Mouse (Mus musculus): Measurements from ENCODE around the gene Coa3. TPM values are rescaled to one million over a fixed set of nuclear protein-coding genes. Genes with fewer than 3 reads are reported as not detected.

The Coa3 gene
- polyA plus RNA-seq, 1 experiment from 2014 or later, result 185 TPM

DNA sequence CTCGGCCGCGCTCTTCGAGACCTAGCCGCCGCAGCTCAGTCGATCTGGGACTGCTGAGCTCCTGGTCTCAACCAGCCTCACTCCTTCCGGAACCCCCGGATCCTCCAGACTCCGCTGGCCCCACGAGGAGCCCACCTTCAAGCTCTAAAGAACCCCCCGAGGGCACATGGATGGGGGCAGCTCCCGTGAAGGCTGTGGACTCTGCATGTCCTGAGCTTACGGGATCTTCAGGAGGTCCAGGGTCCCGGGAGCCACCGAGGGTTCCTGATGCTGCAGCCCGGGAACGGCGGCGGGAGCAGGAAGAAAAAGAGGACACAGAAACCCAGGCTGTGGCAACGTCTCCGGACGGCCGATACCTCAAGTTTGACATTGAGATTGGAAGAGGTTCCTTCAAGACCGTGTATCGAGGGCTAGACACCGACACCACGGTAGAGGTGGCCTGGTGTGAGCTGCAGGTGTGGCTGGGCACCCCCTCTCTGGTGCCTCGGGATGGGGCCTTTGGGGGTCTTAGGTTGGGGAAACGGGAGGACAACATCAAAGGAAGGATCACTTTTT, 18.0 kb downstream of the Coa3 start:
- Histone ChIP-seq H3K27me3 (peaks cover 28% of the 10 kb centered on the region), H3K36me3 (peaks cover 22% of the 10 kb centered on the region), H3K27ac (peak overlapping the region; percentile 97), H3K4me1 (peaks cover 81% of the 10 kb centered on the region), H3K4me3 (replicated peaks) (peak overlapping the region; percentile 68), H3K9me3 (replicated peaks) (no peaks in the 10 kb centered on the region), H3K4me2 (peak overlapping the region; percentile 93), H3K9ac (peak overlapping the region; percentile 78)
- no peak for ATAC-seq (replicated peaks; ENCODE audit: low FRiP score)
- WGBS, result 1% methylated on average over 30 of the region's 30 CpGs

DNA sequence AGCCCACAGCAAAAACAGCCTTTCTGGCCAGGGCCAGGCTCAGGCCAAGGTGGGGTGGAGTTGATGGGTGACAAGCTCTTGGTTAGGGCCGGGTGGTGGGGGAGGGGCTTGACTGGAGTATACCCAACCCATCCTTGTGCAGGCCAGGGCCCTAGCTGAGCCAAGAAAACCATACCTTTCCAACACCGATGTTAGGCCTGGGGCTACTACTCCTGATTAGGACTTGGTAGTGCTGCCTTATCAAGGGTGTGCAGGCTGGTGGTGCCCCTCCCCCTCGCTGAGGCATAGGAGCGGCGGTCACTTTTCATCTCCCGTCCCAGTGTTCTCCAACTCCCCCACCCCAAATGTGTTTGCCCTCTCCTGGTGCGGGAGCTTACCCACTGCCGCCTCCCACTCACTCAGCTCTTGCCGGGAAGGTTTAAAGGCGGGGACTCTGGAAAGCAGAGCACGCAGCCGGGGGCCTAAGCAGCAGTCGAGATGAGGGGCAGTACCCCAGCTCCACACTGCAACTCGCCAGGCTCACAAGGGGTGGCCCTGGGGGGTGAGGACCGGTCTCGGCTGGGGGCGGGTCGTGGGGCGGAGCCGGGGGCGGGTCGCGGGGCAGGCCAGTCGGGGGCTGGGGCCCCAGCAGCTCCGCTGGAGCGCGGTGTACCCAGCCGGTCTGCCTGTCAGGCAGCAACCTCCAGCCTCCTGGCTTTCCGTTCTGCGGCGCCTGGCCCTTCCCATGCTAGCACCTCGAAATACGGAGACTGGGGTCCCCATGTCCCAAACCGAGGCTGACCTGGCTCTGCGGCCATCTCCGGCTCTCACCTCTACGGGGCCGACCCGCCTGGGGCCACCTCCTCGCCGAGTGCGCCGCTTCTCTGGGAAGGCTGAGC, 18.7 kb downstream of the Coa3 start, which contains the start of gene Wnk4:
Gene Wnk4 (plus strand): TSS at position 620 of the 878 bp plus-strand sequence.
- Histone ChIP-seq H3K27ac (peak within 1 kb of the TSS; percentile 97), H3K4me3 (replicated peaks) (peak within 1 kb of the TSS; percentile 68), H3K9me3 (replicated peaks) (no peaks in the 10 kb centered on the region), H3K27me3 (peaks cover 25% of the 10 kb centered on the region), H3K4me1 (peaks cover 76% of the 10 kb centered on the region), H3K4me2 (peak within 1 kb of the TSS; percentile 93), H3K9ac (peak within 1 kb of the TSS; percentile 78), H3K36me3 (peaks cover 25% of the 10 kb centered on the region)
- ATAC-seq (replicated peaks; ENCODE audit: low FRiP score), result peak; percentile 81
- under 1% methylated on average over 42 of the region's 43 CpGs for WGBS

DNA sequence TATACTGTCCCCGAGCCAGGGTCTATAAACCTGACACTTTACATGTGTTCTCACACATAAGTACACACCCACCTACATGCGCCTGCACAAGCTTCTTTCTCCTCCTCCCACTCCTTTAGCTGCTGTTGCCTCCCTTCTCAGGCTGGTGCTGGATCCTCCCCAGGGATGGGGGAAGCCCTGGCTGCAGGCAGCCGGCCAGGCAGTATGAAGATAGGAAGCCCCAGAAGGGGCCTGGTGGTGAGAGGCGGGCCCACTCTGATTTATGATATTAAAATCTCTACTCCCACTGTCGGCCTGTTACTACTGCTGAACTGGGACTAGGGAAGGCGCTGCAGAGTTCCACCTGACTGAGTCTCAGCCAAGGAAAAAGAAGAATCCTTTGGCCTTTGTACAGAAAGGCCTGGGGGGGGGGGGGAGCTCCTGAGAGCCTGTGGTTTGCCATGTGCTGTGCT, 19.6 kb downstream of the Coa3 start:
- Histone ChIP-seq H3K4me3 (replicated peaks) (peak overlapping the region; percentile 68), H3K27ac (peak overlapping the region; percentile 97), H3K36me3 (peaks cover 25% of the 10 kb centered on the region), H3K4me1 (peaks cover 75% of the 10 kb centered on the region), H3K9me3 (replicated peaks) (no peaks in the 10 kb centered on the region), H3K9ac (peak overlapping the region; percentile 78), H3K4me2 (peak overlapping the region; percentile 93), H3K27me3 (peaks cover 17% of the 10 kb centered on the region)
- WGBS, result 12% methylated on average over 6 of the region's 6 CpGs
- ATAC-seq (replicated peaks; ENCODE audit: low FRiP score), result peak; percentile 73

GRCm38 (mm10) chr11:101255826-101256775, 22.8 kb downstream of the Coa3 start:
- H3K36me3 ChIP-seq, result peaks cover 25% of the 10 kb centered on the region
- WGBS, result 87% methylated on average over 13 of the region's 13 CpGs
- H3K9ac ChIP-seq, result no peak overlapping the region
- no peaks in the 10 kb centered on the region for H3K9me3 ChIP-seq (replicated peaks)
- H3K4me2 ChIP-seq, result no peak overlapping the region
- H3K4me3 ChIP-seq (replicated peaks), result no peak overlapping the region
- ATAC-seq (replicated peaks; ENCODE audit: low FRiP score), result no peak
- no peak overlapping the region for H3K27ac ChIP-seq
- no peaks in the 10 kb centered on the region for H3K27me3 ChIP-seq
- H3K4me1 ChIP-seq, result peaks cover 64% of the 10 kb centered on the region

- peak; percentile 73 for ATAC-seq (replicated peaks; ENCODE audit: low FRiP score)
- H3K4me2 ChIP-seq, result peak within 1 kb of the TSS; percentile 91
- H3K27ac ChIP-seq, result peak within 1 kb of the TSS; percentile 97
- H3K4me1 ChIP-seq, result peaks cover 48% of the 10 kb centered on the region
- peak within 1 kb of the TSS; percentile 96 for H3K9ac ChIP-seq
- WGBS, result under 1% methylated on average over 40 of the region's 40 CpGs
- H3K9me3 ChIP-seq (replicated peaks), result no peaks in the 10 kb centered on the region
- H3K4me3 ChIP-seq (replicated peaks), result peak within 1 kb of the TSS; percentile 92
- H3K27me3 ChIP-seq, result no peaks in the 10 kb centered on the region
- H3K36me3 ChIP-seq, result peaks cover 25% of the 10 kb centered on the region
These were observed 25.1 kb downstream of the Coa3 start, which contains the start of gene Vps25 for GRCm38 (mm10) chr11:101253613-101254389. TSS of gene Vps25 (plus strand) at chr11:101253707.

DNA sequence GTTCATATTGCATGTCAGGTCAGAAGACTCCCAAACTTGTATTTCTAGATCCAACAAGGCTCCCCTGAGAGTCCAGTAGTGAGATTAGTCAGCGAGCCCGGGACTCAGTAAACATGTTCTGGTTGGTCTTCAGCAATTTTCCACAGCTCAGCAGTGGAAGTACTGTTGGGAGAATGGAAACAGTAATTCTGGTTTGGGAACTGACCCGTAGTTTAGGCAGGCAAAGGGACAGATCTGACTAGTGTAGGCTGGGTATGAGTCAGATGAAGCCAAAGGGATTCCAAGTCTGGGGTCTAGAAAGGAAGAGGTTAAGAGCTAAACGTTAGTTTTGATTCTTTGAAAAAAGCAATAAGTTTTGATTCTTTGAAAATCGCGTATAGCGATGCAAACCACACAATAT, 26.0 kb downstream of the Coa3 start:
- no peaks in the 10 kb centered on the region for H3K27me3 ChIP-seq
- peaks cover 22% of the 10 kb centered on the region for H3K36me3 ChIP-seq
- H3K9ac ChIP-seq, result peak overlapping the region; percentile 96
- peak overlapping the region; percentile 92 for H3K4me3 ChIP-seq (replicated peaks)
- 11% methylated on average over 7 of the region's 7 CpGs for WGBS
- no peak for ATAC-seq (replicated peaks; ENCODE audit: low FRiP score)
- peaks cover 46% of the 10 kb centered on the region for H3K4me1 ChIP-seq
- peak overlapping the region; percentile 91 for H3K4me2 ChIP-seq
- H3K27ac ChIP-seq, result peak overlapping the region; percentile 97
- no peaks in the 10 kb centered on the region for H3K9me3 ChIP-seq (replicated peaks)

DNA sequence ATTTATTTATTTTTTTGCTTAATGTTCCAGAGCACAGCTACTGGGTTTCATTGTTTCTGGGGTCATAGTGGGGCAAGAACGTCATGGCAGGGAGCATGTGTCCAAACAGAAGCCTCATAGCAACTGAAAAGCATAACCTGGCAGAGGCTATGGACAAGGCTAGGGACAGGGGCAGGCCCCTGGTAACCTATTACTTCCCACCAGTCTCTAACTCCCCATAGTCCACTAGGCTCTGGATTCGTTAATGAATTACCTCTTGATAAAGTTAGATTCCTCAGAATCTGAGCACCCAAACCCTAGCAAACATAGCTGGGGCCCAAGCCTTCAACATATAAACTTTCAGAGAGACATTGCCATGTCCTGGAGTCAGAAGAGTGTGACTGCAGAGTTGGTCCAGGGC, 27.9 kb downstream of the Coa3 start:
- 59% methylated on average over 2 of the region's 2 CpGs for WGBS
- Histone ChIP-seq H3K36me3 (peaks cover 4% of the 10 kb centered on the region), H3K27me3 (no peaks in the 10 kb centered on the region), H3K4me2 (no peak overlapping the region), H3K9ac (no peak overlapping the region), H3K27ac (peak overlapping the region; percentile 62), H3K4me1 (peaks cover 48% of the 10 kb centered on the region), H3K4me3 (replicated peaks) (no peak overlapping the region), H3K9me3 (replicated peaks) (no peaks in the 10 kb centered on the region)
- no peak for ATAC-seq (replicated peaks; ENCODE audit: low FRiP score)

DNA sequence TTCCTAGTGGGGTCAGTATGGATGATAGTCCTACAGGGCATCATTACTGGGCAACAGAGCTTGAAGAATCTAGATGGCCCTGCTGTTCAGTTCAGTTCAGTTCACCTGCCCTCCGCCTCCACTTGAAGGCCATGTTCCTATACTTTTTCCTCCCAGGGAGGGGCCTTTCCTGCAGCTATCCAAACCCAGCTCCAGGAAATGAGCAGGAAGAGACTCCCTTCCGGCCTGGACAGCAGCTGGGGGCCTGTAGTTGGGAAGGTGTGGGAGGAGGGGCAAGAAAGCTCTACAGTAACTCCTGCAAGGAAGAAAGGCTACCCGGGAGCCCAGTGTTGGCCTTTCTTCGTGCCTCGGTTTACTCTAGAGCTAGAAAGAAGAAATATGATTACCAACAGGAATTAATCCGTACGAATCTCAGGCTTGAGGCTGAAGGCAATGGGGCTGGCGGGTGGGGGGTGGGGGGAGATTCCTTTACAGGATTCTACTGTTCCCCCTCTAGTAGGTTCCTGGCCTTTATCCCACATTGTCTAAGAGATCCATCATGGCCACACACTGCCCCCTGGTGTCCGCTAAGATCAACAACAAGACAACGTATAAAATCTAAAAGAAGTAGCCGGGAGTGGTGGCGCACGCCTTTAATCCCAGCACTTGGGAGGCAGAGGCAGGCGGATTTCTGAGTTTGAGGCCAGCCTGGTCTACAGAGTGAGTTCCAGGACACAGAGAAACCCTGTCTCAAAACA, 30.5 kb downstream of the Coa3 start:
- WGBS, result 21% methylated on average over 14 of the region's 14 CpGs
- peak overlapping the region; percentile 75 for H3K4me2 ChIP-seq
- ATAC-seq (replicated peaks; ENCODE audit: low FRiP score), result peak; percentile 27; the same call in 1 of the 2 replicates

GRCm38 (mm10) chr11:101247521-101248030, 31.3 kb downstream of the Coa3 start:
- Histone ChIP-seq H3K4me2 (peak overlapping the region; percentile 75), H3K9ac (peak overlapping the region; percentile 0; the same call in 1 of the 2 replicates), H3K27ac (peak overlapping the region; percentile 77), H3K27me3 (no peaks in the 10 kb centered on the region), H3K9me3 (replicated peaks) (no peaks in the 10 kb centered on the region), H3K4me1 (peaks cover 52% of the 10 kb centered on the region), H3K36me3 (no peaks in the 10 kb centered on the region), H3K4me3 (replicated peaks) (peak overlapping the region; percentile 57)
- WGBS, result 82% methylated on average over 6 of the region's 6 CpGs
- no peak for ATAC-seq (replicated peaks; ENCODE audit: low FRiP score)

More for the DNA sequence above, 30.5 kb downstream of the Coa3 start:
- Histone ChIP-seq H3K4me3 (replicated peaks) (peak overlapping the region; percentile 57), H3K36me3 (no peaks in the 10 kb centered on the region), H3K9me3 (replicated peaks) (no peaks in the 10 kb centered on the region), H3K27ac (peak overlapping the region; percentile 77), H3K27me3 (no peaks in the 10 kb centered on the region), H3K9ac (peak overlapping the region; percentile 0; the same call in 1 of the 2 replicates), H3K4me1 (peaks cover 58% of the 10 kb centered on the region)

- Histone ChIP-seq H3K4me3 (replicated peaks) (peak overlapping the region; percentile 57), H3K27me3 (no peaks in the 10 kb centered on the region), H3K9me3 (replicated peaks) (no peaks in the 10 kb centered on the region), H3K4me1 (peaks cover 47% of the 10 kb centered on the region), H3K36me3 (no peaks in the 10 kb centered on the region), H3K9ac (peak overlapping the region; percentile 59), H3K4me2 (peak overlapping the region; percentile 75), H3K27ac (peak overlapping the region; percentile 77)
- ATAC-seq (replicated peaks; ENCODE audit: low FRiP score), result no peak
- 8% methylated on average over 7 of the region's 7 CpGs for WGBS
These were observed 32.3 kb downstream of the Coa3 start for GRCm38 (mm10) chr11:101246702-101247012.
